Mouse (Mus musculus): ENCODE measurements around the gene Zfp846. TPM values are rescaled to one million over a fixed set of nuclear protein-coding genes. Genes with fewer than 3 reads are reported as not detected.
A peak's percentile ranks its signal among the peaks of the same experiment; 100 is the strongest.
"Not testable (repeated sequence)": the region's sequence is repeated elsewhere in the genome, so short reads cannot be mapped to it uniquely, and the experiment has no call there.

Gene Zfp846
- total RNA-seq (2021): 10 to 100 TPM in 1 of 2 experiments, 1 to 10 TPM in 1; 9.5 to 12.1 TPM

DNA sequence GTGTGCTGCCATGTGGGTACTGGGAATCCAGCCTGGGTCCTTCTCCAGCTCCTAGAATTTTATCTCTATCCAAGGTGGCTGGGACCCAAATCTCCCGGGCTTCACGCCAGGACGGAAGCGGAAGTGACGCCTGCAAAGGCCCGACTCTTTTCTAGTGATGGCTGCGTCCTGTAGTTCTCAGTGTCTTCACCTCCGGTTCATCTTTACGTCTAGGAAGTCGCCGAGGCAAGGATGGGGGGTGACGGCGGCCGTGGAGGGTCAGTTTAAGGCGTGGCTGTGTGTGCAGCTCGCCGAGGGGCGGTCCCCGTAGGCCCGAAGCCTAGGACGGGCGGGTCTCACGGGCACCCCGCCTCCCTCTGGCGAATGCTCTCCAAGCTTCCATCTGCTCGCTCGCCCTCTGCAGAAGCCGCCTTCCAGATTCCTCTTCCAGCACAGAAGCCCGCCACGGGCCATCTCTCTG is at the start of gene Zfp846:
Gene Zfp846 (plus strand): TSS at position 117 of the 460 bp plus-strand sequence.
- intact Hi-C loops (cut with DNase I): loop anchor here (1.0 to 2.0 kb wide), 4 partner anchors 26 to 60 kb away; partner anchors contain the start of gene Zfp266
- peak; percentile 99 for DNase-seq

GRCm38 (mm10) chr9:20534326-20534926 is 46.7 kb upstream of the Zfp846 start:
- intact Hi-C loops (cut with DNase I): no loop called here
- DNase-seq: no peak

DNA sequence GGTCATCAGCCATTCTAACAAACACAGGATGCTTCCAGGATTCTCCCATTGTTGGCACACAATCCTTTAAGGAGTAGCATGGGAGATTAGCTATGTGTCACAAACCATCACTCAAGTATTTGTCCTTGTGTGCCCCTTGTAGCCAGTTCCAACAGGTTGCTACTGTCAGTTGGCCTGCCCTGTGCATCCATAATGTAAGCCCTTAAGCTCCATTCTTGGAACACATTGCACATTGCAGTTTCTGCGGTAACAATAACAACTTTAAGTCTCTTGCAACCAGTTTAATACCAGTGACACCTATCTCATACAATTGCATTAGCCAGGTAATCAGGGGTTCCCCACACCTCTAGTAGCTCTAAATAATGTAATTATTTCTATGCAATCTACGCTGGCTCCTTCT is 44.5 kb upstream of the Zfp846 start:
- intact Hi-C loops (cut with DNase I): no loop called here
- no peak for DNase-seq

DNA sequence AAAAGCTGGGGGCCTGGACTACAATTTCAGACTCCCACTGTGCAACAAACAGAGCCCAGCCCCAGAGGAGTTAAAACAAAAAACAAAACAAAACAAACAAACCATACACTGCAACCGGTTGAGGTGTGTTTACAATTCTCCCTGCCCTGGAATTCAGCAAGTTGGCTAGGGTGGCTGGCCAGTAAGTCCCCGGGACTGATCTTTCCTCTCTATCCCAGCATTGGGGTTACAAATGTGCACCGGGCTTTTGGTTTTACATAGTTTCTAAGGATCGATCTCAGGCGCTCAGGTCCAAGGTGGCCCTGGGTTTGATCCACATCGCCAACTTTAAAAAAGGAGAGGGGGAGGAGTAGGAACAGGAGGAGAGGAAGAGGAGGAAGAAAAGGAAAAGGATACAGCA is 37.6 kb upstream of the Zfp846 start:
- intact Hi-C loops (cut with DNase I): no loop called here
- no peak for DNase-seq

DNA sequence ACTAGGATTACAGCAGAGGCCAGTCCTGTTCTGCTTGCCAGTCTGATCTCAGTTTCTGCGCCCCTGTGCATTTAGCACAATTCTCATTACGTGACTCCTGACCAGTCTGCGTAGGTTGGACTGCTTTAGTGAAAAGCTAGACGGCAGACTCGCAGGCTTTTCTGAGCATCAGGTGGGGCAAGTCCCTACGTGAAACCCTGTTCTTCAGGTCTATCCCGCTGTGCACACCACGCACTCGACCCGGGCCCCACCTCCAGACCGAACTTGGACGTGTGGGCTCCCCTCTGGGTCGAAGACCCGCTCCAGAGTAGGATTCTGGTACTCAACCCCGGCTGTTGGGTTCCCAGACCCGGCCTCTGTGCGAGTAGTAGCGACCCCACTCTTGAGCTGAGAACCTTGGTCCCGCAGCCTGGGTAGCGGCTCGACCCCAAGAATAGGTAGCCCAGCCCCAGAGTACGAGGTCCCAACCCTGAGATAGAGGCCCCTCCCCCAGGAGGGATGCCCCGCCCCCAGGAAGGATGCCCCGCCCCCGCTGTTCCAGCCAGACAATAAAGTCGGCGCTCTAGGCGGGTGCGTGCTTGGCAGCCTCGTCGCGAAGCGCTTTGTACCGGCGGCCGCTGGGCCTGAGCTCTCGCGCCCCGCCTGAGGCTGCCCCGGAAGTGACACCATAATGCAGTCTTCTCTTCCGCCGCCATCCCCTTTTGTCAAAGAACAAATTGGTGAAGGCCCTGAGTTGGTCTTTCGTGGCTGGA is 36.8 kb upstream of the Zfp846 start:
- DNase-seq: peak; percentile 86 to 89
- intact Hi-C loops (cut with DNase I): loop anchor here (2.0 kb wide), 2 partner anchors 37 to 51 kb away; partner anchors contain the start of genes Zfp426 and Zfp846

DNA sequence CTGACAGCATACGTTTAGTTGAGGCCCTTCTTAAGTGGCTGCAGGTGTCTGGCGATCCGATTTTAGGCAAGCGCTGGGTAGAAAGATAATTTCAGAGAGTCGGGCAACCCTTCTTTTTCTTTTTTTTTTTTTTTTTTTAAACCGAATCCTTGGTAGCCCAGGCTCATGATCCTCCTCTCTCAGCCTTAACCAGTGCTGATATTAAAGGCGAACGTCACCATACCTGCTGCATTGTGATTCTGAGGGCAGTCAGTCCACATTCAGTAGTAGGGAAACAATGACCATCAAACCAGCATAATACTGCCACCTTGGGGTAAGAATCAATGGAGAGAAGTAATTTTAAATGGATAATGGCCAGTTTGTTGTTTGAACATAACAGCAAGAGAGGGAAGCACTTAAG is 35.9 kb upstream of the Zfp846 start:
- intact Hi-C loops (cut with DNase I): loop anchor here (1.0 to 2.0 kb wide), 3 partner anchors 36 to 78 kb away; partner anchors contain the start of genes Zfp426 and Zfp846
- peak; percentile 44 to 56 for DNase-seq

DNA sequence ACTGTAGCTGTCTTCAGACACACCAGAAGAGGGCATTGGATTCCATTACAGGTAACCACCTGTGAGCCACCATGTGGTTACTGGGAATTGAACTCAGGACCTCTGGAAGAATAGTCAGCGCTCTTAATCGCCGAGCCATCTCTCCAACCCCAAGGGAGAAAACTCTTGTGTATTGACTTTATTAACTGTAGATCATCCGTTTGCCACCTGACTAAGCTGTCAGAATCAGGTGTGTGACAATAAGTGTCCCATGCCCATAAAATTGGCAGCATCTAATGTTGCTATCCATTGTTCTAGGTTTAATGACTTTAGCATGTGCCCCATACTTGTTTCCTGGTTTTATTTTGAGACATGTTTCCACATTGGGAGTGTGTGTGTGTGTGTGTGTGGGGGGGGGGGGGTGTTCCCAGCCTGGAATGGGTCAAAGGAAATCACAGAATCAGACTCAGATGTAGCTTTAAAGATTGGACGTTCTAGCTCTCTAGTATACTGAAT is 29.3 kb upstream of the Zfp846 start:
- peak; percentile 9 to 32 for DNase-seq
- intact Hi-C loops (cut with DNase I): loop anchor here (1.0 to 2.0 kb wide), 2 partner anchors 29 to 90 kb away; partner anchors contain the start of genes Ubl5 and Zfp846

GRCm38 (mm10) chr9:20552698-20553097 is 28.4 kb upstream of the Zfp846 start:
- intact Hi-C loops (cut with DNase I): loop anchor here (1.0 to 2.0 kb wide), 2 partner anchors 28 to 90 kb away; partner anchors contain the start of genes Ubl5 and Zfp846
- no peak for DNase-seq

DNA sequence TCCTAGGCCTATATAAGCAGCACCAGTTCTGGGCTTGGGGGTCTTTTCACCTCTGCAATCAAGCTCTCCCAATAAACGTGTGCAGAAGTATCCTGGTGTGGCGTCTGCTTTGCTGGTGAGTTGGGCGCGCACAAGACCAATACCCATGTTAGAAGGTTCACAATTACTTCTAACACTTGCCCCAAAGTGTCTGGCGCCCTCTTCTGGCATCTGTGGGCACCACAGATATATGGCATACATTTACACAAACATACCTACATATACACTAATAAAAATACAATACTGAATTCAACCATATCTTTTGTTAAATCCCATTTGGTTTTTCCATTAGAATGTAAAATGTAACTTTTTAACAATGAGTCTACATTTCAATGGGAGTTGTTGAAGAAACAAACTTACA is 18.9 kb upstream of the Zfp846 start:
- intact Hi-C loops (cut with DNase I): no loop called here

GRCm38 (mm10) chr9:20565326-20566030 is 15.6 kb upstream of the Zfp846 start:
- intact Hi-C loops (cut with DNase I); DNase-seq: not testable (repeated sequence)

More for the DNA sequence above, 18.9 kb upstream of the Zfp846 start:
- no peak for DNase-seq

GRCm38 (mm10) chr9:20571060-20571459 is 10.0 kb upstream of the Zfp846 start:
- no peak for DNase-seq
- intact Hi-C loops (cut with DNase I): no loop called here

DNA sequence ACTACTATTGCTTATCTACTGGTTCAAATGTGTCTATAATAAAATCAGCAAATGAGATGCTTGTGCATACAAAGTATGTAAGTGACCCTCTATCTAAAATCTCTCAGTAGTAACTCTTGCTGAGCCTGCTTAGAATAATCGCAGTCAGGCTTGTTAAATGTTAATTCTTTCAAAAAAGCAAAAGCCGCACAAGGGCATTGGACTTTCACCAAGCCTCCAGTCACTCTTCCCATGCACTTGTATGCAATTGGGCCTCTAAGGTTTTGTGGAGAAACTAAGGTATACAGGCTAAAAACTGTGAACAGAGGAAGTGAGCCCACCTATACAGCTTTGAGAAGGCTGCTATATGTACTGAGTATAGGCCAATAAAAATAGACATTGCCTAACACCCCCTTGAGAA is 4.5 kb upstream of the Zfp846 start:
- no peak for DNase-seq
- intact Hi-C loops (cut with DNase I): no loop called here

GRCm38 (mm10) chr9:20601270-20601669 is 20.2 kb downstream of the Zfp846 start:
- no peak for DNase-seq
- intact Hi-C loops (cut with DNase I): no loop called here

DNA sequence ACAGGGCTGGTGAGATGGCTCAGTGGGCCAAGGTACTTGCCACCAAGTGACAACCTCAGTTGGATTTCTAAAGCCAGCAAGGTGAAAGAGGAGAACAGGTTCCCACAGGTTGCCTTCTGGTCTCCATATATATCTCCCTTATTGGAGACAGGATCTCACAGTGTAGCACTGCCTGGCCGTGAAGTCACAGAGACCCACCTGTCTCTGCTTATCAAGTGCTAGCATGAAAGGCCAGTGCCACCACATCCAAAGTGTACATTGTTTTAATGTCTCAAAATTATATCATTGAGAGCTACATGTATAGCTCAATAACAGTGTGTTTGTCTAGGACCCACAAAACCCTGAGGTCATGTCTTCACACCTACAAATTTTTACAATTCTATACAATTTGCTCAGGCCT is 25.2 kb downstream of the Zfp846 start:
- intact Hi-C loops (cut with DNase I): loop anchor here (2.0 kb wide), 1 partner anchor 37 kb away; the partner anchor contains the start of gene Ubl5
- DNase-seq: no peak

DNA sequence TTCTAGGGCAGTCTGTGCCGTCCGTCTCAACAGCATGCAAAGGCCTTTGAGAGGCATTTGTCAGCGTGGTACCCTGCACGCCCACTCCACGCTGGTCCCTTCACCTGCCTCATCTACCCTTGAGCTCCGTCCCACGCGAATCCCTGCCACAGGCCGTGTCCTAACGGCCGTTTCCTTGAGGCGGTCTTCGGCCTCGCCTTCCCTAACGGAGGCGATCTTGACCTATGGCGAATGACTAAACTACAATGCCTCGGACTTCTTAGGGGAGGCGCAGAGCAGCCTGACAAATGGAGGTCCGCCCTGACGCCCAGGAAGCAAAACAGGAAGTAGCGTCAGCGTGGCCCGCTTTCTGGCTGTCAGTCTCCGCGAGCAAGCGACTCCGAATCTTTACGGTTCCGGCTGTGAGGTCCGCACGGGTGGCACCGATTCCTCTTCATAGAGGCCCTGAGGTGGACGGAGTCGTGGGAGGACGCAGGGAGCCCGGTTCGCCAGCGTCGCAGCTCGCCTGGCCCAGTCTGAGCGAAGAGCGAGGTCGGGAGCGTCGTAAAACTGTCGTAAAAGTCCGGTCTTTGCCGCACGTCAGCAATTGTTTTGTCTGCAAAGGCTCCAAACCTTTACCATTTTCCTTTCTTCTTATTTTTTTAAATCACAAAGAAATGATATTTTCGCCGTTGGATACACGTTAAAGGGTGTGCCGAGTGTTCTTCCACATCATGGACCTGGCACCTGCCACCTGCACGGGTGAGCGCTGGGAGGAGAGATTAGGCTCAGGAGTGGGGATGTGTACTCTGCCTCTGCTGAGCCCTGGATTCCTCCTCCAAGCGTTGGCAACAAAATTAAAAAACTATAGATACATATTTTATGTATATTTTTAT is 26.2 kb downstream of the Zfp846 start:
- DNase-seq: peak; percentile 92
- intact Hi-C loops (cut with DNase I): loop anchor here (1.0 to 2.0 kb wide), 2 partner anchors 26 to 35 kb away; partner anchors contain the start of genes Ubl5 and Zfp846

DNA sequence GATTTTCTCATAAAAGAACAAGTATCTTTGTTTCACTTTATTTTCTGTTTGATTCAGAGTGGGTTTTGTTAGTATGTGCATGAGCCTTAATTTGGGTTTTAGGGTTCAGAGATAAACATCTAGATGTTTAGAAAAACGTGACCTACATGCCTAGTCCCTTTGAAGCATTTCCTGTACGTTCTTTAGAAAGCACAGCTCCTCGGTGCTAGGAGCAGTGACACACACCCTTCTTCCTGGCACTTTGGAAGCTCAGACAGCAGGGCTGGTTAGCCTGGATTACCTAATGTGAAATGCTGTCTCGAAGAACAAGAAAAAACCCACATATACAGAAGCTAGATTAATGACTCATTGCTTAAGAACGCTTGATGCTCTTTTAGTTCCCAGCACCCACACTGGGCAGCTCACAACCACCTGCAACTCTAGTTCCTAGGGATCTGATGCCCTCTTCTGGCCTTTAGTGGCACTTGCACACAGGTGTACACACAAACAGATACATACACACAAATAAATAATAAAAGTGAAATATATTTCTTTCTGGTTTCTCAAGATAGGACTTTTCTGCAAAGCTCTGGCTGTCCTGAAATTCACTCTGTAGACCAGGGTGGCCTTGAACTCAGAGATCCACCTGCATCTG is 28.9 kb downstream of the Zfp846 start:
- no peak for DNase-seq
- intact Hi-C loops (cut with DNase I): no loop called here

GRCm38 (mm10) chr9:20611976-20612375 is 30.9 kb downstream of the Zfp846 start:
- intact Hi-C loops (cut with DNase I): no loop called here
- DNase-seq: no peak

DNA sequence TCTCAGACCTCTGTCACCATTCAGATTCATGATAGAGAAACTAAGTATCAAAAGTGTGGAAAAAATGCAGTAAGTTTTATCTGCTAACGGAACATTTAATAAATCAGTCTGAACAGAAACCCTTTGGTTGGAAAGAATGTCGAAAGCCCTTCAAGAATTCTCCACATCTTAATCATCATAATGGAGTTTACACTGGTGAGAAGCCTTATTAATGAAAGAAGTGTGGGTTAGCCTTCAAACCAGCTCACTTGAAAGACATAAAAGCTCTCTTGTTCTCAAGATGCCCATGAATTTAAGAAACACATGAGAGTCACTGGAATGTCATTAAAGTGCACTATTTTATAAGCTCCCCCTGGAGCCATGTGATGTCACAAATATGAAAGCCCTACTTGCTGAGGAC is 35.6 kb downstream of the Zfp846 start:
- intact Hi-C loops (cut with DNase I): no loop called here
- DNase-seq: no peak

DNA sequence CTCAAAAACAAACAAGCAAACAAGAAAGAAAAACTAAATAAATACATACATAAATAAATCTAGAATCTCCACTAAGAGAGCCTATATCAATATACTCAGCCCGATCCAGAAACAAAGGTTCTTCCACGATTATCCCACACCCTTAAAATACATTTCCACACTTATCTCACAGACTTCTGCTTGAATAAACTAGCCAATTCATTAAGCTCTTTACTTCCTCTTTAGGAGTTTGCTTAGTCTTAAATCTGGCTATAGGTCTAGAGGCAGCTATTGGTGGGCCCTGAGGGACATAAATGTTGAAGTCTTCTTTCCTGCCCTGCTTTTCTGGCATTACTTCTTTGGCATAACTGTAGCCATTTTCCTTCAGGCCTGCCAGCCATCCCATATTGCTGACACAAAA is 50.2 kb downstream of the Zfp846 start:
- DNase-seq: no peak
- intact Hi-C loops (cut with DNase I): no loop called here

All from heart, postnatal 10 days (tissue).